Mouse (Mus musculus) limb, embryonic 10.5 days (tissue): Measurements from ENCODE around the gene Hfe2. TPM values are rescaled to one million over a fixed set of nuclear protein-coding genes. Genes with fewer than 3 reads are reported as not detected.

Experiments
- DNase-seq: peaks from one replicate; pipeline ENCODE4 v3.0.0-alpha.2; 2017; ENCODE audit warnings: low spot score
- H3K27ac ChIP-seq: fragments of 300-500 bp; sonication (generic); 2 replicates; pipeline ENCODE4 v1.5.1; 2016; ENCODE audit warnings: mild to moderate bottlenecking
- H3K27me3 ChIP-seq: fragments of 300-500 bp; sonication (generic); 2 replicates; pipeline ENCODE4 v1.6.1; 2016; ENCODE audit warnings: low read depth, mild to moderate bottlenecking; ENCODE audit not compliant: poor library complexity, severe bottlenecking
- H3K36me3 ChIP-seq: fragments of 300-500 bp; sonication (generic); 2 replicates; pipeline ENCODE4 v1.6.1; 2016; ENCODE audit warnings: mild to moderate bottlenecking, moderate library complexity
- H3K4me1 ChIP-seq: fragments of 300-500 bp; sonication (generic); 2 replicates; pipeline ENCODE4 v1.6.1; 2016
- H3K4me3 ChIP-seq: fragments of 300-500 bp; sonication (generic); 2 replicates; pipeline ENCODE4 v1.5.1; 2016; ENCODE audit warnings: mild to moderate bottlenecking, moderate library complexity
- H3K9me3 ChIP-seq: fragments of 300-500 bp; sonication (generic); replicated peaks from 2 replicates; pipeline ENCODE4 v1.6.1; 2016; ENCODE audit warnings: mild to moderate bottlenecking
- WGBS: fragments of 180-500 bp; shearing (Covaris S2); methylation state at CpG from one replicate; pipeline ENCODE4 v1.1.7; 2016; 5-methylcytosine and 5-hydroxymethylcytosine counted together
- polyA plus RNA-seq: library from polyadenylated mRNA; unstranded; fragments of >200 nt; fragmentation: Nextera tagmentation; extraction: Ambion mirVana; gene quantifications from 2 replicates; pipeline ENCODE4 v1.2.1, GENCODE M21; 2016

Gene Hfe2
- polyA plus RNA-seq, 1 experiment from 2014 or later: 0.84 TPM

DNA sequence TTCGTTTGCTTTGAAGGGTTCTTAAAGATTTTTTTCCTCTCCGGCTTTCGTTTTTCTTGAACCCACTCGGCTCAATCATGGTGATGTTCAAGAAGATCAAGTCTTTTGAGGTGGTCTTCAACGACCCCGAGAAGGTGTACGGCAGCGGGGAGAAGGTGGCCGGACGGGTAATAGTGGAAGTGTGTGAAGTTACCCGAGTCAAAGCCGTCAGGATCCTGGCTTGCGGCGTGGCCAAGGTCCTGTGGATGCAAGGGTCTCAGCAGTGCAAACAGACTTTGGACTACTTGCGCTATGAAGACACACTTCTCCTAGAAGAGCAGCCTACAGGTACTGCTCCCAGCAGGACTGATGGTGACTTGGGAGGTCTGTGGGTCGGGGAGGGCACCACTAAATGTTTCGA lies 33.2 kb downstream of the Hfe2 start:
- H3K4me3 ChIP-seq: peak overlapping the region; percentile 78
- peak overlapping the region; percentile 90 for H3K27ac ChIP-seq
- peaks cover 55% of the 10 kb centered on the region for H3K4me1 ChIP-seq
- no peaks in the 10 kb centered on the region for H3K9me3 ChIP-seq
- no peaks in the 10 kb centered on the region for H3K27me3 ChIP-seq
- peaks cover 24% of the 10 kb centered on the region for H3K36me3 ChIP-seq
- WGBS: 1% methylated on average over 17 of the region's 17 CpGs
- DNase-seq: peak; percentile 61

GRCm38 (mm10) chr3:96558668-96559196 lies 33.8 kb downstream of the Hfe2 start:
- H3K27me3 ChIP-seq: no peaks in the 10 kb centered on the region
- peaks cover 56% of the 10 kb centered on the region for H3K4me1 ChIP-seq
- peaks cover 24% of the 10 kb centered on the region for H3K36me3 ChIP-seq
- peak overlapping the region; percentile 90 for H3K27ac ChIP-seq
- peak overlapping the region; percentile 78 for H3K4me3 ChIP-seq
- DNase-seq: no peak
- 61% methylated on average over 10 of the region's 10 CpGs for whole genome bisulfite sequencing
- no peaks in the 10 kb centered on the region for H3K9me3 ChIP-seq

DNA sequence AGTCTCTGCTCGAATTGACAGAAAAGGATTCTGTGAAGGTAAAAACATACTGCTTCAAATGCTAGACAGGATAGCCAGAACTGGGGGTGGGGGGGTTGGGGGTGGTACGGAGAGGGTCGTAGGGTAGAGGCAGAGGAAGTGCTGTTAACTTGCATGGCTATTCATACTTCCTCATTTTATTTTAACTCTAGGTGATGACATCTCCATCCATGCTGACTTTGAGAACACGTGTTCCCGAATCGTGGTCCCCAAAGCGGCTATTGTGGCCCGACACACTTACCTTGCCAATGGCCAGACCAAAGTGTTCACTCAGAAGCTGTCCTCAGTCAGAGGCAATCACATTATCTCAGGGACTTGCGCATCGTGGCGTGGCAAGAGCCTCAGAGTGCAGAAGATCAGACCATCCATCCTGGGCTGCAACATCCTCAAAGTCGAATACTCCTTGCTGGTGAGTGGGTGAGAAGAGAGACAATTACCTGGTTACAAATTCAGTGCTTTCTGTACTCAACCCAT lies 34.5 kb downstream of the Hfe2 start:
- no peak for DNase-seq
- peaks cover 24% of the 10 kb centered on the region for H3K36me3 ChIP-seq
- no peaks in the 10 kb centered on the region for H3K9me3 ChIP-seq
- 88% methylated on average over 12 of the region's 12 CpGs for WGBS
- H3K27ac ChIP-seq: 0 out of 2 replicates have a peak overlapping the region, but pooled peaks have one; percentile 10
- H3K4me1 ChIP-seq: peaks cover 63% of the 10 kb centered on the region
- no peaks in the 10 kb centered on the region for H3K27me3 ChIP-seq
- peak overlapping the region; percentile 78 for H3K4me3 ChIP-seq

- H3K4me1 ChIP-seq: peaks cover 66% of the 10 kb centered on the region
- 92% methylated on average over 23 of the region's 23 CpGs for WGBS
- H3K27ac ChIP-seq: 0 out of 2 replicates have a peak overlapping the region, but pooled peaks have one; percentile 10
These were observed 35.2 kb downstream of the Hfe2 start for GRCm38 (mm10) chr3:96559911-96560850.

DNA sequence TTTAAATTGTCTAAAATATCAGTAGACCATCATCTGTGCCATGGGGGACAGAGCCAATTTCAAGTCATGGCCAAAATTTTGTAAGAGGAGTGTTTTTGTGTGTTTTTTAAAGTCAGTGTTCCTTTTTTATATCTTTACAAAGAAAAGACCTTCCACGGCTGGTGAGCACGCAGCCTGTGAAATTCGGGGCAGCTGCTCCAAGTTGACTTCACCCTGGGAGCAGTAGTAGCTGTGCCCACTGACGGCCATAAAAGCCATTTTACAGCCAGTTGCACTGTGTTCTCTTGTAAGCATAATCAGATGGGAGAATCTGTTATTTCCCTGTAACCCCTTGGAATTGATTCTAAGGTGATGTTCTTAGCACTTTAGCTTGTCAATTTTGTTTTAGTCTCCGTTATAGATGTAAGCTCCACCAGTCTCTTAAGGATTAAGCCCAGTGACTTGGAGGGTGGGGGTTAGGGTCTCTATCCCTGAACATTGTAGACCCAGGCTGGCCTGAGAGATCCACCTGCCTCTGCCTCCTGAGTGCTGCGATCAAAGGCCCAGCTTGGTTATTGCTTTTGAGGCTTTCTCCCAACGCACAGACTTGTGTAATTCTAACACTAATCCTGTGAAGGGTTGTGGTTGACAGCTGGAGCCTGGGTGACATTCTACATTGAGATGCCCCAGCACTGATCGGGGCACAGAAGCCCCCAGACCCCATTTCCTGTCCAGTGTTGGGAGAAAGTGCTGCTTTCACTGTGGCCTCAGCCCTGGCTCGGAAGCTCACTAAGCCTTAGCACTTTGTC lies 36.1 kb downstream of the Hfe2 start:
- WGBS: 93% methylated on average over 9 of the region's 9 CpGs
- Histone ChIP-seq H3K4me3 (peak overlapping the region; percentile 78; the same call in 1 of the 2 replicates), H3K4me1 (peaks cover 59% of the 10 kb centered on the region), H3K36me3 (peaks cover 24% of the 10 kb centered on the region), H3K27me3 (no peaks in the 10 kb centered on the region), H3K9me3 (no peaks in the 10 kb centered on the region), H3K27ac (no peak overlapping the region)
- no peak for DNase-seq

More at GRCm38 (mm10) chr3:96559911-96560850, 35.2 kb downstream of the Hfe2 start:
- H3K9me3 ChIP-seq: no peaks in the 10 kb centered on the region
- no peaks in the 10 kb centered on the region for H3K27me3 ChIP-seq
- peaks cover 24% of the 10 kb centered on the region for H3K36me3 ChIP-seq
- DNase-seq: no peak
- H3K4me3 ChIP-seq: peak overlapping the region; percentile 78

DNA sequence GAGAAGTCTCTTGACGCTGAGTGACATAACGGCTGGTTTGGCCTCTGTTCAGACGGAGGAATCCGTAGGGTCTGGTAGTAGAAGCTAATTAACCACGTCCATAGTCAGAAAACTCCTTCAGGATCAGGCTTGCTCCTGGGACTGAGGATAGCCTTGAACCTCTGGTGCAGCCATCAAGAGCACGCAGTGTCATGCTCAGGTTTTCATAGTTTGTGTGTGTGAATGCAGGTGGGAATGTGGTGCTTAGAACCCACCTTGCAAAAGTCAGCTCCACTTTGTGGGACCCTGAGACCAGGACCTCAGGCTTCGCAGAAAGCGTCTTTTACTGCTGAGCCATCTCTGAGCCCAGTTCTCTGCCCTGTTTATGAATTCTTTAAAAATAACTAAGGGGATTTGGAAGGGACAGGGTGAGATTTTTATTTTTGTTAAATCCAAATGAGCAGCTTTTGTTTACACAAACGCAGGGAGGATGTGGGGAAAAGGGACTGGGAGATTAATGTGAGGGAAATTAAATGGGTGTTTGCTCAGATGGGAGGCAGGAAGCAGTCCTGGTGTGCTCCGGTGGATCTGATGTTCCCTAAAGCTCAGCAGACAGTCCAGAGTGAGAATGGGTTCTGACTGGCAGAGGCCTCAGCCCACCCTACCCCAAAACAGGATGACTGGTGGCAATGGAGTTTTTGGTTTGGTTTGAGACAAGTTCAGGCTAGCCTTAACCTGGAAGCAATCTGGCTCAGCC lies 37.1 kb downstream of the Hfe2 start:
- Histone ChIP-seq H3K4me1 (peaks cover 53% of the 10 kb centered on the region), H3K36me3 (peaks cover 24% of the 10 kb centered on the region), H3K27me3 (no peaks in the 10 kb centered on the region), H3K9me3 (no peaks in the 10 kb centered on the region), H3K4me3 (no peak overlapping the region), H3K27ac (no peak overlapping the region)
- WGBS: 72% methylated on average over 10 of the region's 10 CpGs
- no peak for DNase-seq

DNA sequence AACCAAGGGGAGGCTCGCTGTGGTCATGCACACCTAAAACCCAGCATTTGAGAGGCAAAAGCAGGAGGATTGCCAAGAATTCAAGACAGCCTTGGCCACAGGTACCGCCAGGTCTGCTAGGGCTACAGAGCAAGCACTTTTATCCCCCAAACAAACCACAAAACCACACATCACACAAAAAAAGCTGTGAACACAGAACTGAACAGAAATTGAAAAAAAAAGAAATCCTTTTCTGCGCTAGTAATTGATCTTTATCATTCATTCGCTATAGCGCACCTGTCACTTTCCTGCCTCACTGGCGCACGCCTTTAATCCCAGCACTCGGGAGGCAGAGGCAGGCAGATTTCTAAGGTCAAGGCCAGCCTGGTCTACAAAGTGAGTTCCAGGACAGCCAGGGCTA lies 38.3 kb downstream of the Hfe2 start:
- Histone ChIP-seq H3K27me3 (no peaks in the 10 kb centered on the region), H3K27ac (no peak overlapping the region), H3K4me1 (peaks cover 53% of the 10 kb centered on the region), H3K9me3 (no peaks in the 10 kb centered on the region), H3K36me3 (peaks cover 24% of the 10 kb centered on the region), H3K4me3 (no peak overlapping the region)
- DNase-seq: no peak
- WGBS: 97% methylated on average over 8 of the region's 8 CpGs

- peak overlapping the region; percentile 73 for H3K27ac ChIP-seq
- peaks cover 24% of the 10 kb centered on the region for H3K36me3 ChIP-seq
- no peak for DNase-seq
- H3K4me1 ChIP-seq: peaks cover 50% of the 10 kb centered on the region
- no peaks in the 10 kb centered on the region for H3K27me3 ChIP-seq
- no peaks in the 10 kb centered on the region for H3K9me3 ChIP-seq
- WGBS: 67% methylated on average over 10 of the region's 10 CpGs
- H3K4me3 ChIP-seq: no peak overlapping the region
These were observed 39.1 kb downstream of the Hfe2 start for GRCm38 (mm10) chr3:96563911-96564632.

- H3K36me3 ChIP-seq: peaks cover 19% of the 10 kb centered on the region
- 57% methylated on average over 7 of the region's 7 CpGs for WGBS
- peaks cover 44% of the 10 kb centered on the region for H3K4me1 ChIP-seq
- no peaks in the 10 kb centered on the region for H3K9me3 ChIP-seq
- DNase-seq: no peak
- peak overlapping the region; percentile 73 for H3K27ac ChIP-seq
- H3K27me3 ChIP-seq: no peaks in the 10 kb centered on the region
- H3K4me3 ChIP-seq: no peak overlapping the region
These were observed 39.7 kb downstream of the Hfe2 start for GRCm38 (mm10) chr3:96564633-96565032.

GRCm38 (mm10) chr3:96565105-96565504 lies 40.1 kb downstream of the Hfe2 start:
- no peaks in the 10 kb centered on the region for H3K9me3 ChIP-seq
- H3K27me3 ChIP-seq: no peaks in the 10 kb centered on the region
- H3K4me1 ChIP-seq: peaks cover 39% of the 10 kb centered on the region
- peaks cover 14% of the 10 kb centered on the region for H3K36me3 ChIP-seq
- H3K4me3 ChIP-seq: no peak overlapping the region
- 95% methylated on average over 3 of the region's 3 CpGs for WGBS
- no peak for DNase-seq
- peak overlapping the region; percentile 73; the same call in 1 of the 2 replicates for H3K27ac ChIP-seq

DNA sequence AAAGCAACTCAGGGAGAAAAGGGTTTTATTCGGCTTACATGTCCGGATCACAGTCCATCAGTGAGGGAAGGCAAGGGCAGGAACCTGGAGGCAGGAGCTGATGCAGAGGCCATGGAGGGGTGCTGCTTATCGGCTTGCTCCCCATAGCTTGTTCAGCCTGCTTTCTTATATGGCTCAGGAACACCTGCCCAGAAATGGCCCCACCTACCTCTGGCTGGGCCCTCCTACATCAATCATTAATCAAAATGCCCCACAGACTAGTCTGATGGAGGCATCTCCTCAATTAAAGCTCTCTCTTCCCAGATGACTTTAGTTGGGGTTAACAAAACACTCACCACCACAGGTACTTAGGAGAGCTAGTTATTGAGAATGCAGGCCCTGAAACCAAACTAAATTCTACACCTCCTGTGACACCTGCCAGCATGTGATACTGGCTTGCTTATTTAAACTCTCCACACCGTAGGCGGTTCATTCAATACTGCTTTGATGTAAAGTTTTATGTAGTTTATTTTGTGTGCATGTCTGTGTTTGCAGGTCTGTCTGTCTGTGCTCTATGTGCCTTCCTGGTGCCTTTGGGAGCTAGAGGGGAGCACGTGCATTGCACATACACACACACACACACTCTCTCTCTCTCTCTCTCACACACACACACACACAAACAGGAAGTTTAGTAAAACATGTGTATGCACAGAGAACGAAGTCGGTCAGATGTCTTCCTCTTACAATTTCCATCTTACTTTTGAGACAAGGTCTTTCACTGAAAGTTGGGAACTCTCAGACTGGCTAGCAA lies 41.9 kb downstream of the Hfe2 start:
- Histone ChIP-seq H3K36me3 (no peaks in the 10 kb centered on the region), H3K27me3 (no peaks in the 10 kb centered on the region), H3K27ac (no peak overlapping the region), H3K4me1 (peaks cover 30% of the 10 kb centered on the region), H3K9me3 (no peaks in the 10 kb centered on the region), H3K4me3 (no peak overlapping the region)
- DNase-seq: no peak
- WGBS: 88% methylated on average over 8 of the region's 8 CpGs
